ENCODE assay signal across 9 mouse cellular contexts in genomic region chr9:89973856-89974255, GRCm38 (mm10).
DNase-seq lines count a peak whose midpoint lies in the region; ATAC-seq and TF ChIP-seq lines count a peak whose summit lies in the region.
"Had no signal": no experiment of that assay in that cellular context is flagged by ENCODE, and none has a peak within 500 bp of the region (broad histone marks: within the 10 kb centered on the region; RNA-seq: fewer than 3 reads in every experiment).

No protein-coding gene starts in this region.

- no peaks in the 10 kb centered on the region for H3K4me1 ChIP-seq in liver, adult 2 months (ENCODE audit: control insufficient read depth, insufficient read depth, low read length)
- no peaks in the 10 kb centered on the region for H3K4me1 ChIP-seq in liver, embryonic 11.5 days (replicated peaks; ENCODE audit: control insufficient read depth, insufficient read depth, low read length)
- H3K4me1 ChIP-seq: liver, embryonic 13.5 days had no signal

- ATAC-seq in liver, embryonic 11.5 days (replicated peaks; ENCODE audit: low FRiP score), result no peak

- no peak overlapping the region for H3K4me3 ChIP-seq in liver, adult 2 months (ENCODE audit: insufficient read depth, low read depth, low read length)
- no peak overlapping the region for H3K4me3 ChIP-seq in liver, embryonic 11.5 days (ENCODE audit: low read depth, low read length)
- H3K4me3 ChIP-seq: liver, embryonic 13.5 days had no signal

- H3K79me2 ChIP-seq in liver, adult 2 months (ENCODE audit: control insufficient read depth, insufficient read depth, low read length), result no peaks in the 10 kb centered on the region

- H3K4me2 ChIP-seq in liver, embryonic 11.5 days, result no peak overlapping the region
- H3K4me2 ChIP-seq: liver, embryonic 13.5 days had no signal

- no peak for TF ChIP-seq CTCF in liver, adult 2 months (IDR thresholded peaks at IDR 0.05; ENCODE audit: low read depth, low read length)

- H3K27me3 ChIP-seq in liver, adult 2 months (ENCODE audit: control insufficient read depth, insufficient read depth, low read length), result peaks cover 4% of the 10 kb centered on the region; the same call in 1 of the 2 replicates
- 0 out of 2 replicates have a peak, but pooled peaks cover 2% of the 10 kb centered on the region for H3K27me3 ChIP-seq in liver, embryonic 11.5 days (replicated peaks; ENCODE audit: control insufficient read depth, insufficient read depth, low read length)
- H3K27me3 ChIP-seq: liver, embryonic 13.5 days had no signal

- TF ChIP-seq POLR2A in liver, adult 2 months (IDR thresholded peaks at IDR 0.05; ENCODE audit: extremely low read depth, insufficient read depth, low read length), result no peak

- no peak overlapping the region for H3K27ac ChIP-seq in liver, adult 2 months (replicated peaks; ENCODE audit: insufficient read depth, low read depth, low read length)
- no peak overlapping the region for H3K27ac ChIP-seq in liver, embryonic 11.5 days (ENCODE audit: low read depth, low read length)
- H3K27ac ChIP-seq: liver, embryonic 13.5 days had no signal

- H3K36me3 ChIP-seq in liver, adult 2 months (ENCODE audit: control insufficient read depth, insufficient read depth, low read length), result no peaks in the 10 kb centered on the region
- H3K36me3 ChIP-seq in liver, embryonic 11.5 days (ENCODE audit: control insufficient read depth, insufficient read depth, low read length), result no peaks in the 10 kb centered on the region
- H3K36me3 ChIP-seq: liver, embryonic 13.5 days had no signal

- DNase-seq in cerebellum, adult 9-11 months, result peak; percentile 37
- no peak for DNase-seq in cerebellum, adult 18-20 months
- peak; percentile 19 for DNase-seq in liver, adult 2 months (ENCODE audit: extremely low read depth, low read depth, low spot score)
- no peak for DNase-seq in liver, embryonic 11.5 days (ENCODE audit: low spot score)
- DNase-seq in brain, adult 2 months (ENCODE audit: low read depth, low spot score), result peak; percentile 68
- DNase-seq in lung, postnatal 36 days, result peak; percentile 26
- no peak for DNase-seq in ovary, postnatal 10 days (ENCODE audit: low spot score)
- no peak for DNase-seq in left cerebral cortex, adult 18-20 months (ENCODE audit: low spot score in 2 of 2)
- DNase-seq: liver, embryonic 13.5 days had no signal

- no peak overlapping the region for H3K9ac ChIP-seq in liver, adult 2 months (ENCODE audit: low read depth, low read length)
- H3K9ac ChIP-seq in liver, embryonic 11.5 days (ENCODE audit: low read depth, low read length), result no peak overlapping the region
- H3K9ac ChIP-seq: liver, embryonic 13.5 days had no signal

- no peaks in the 10 kb centered on the region for H3K9me3 ChIP-seq in liver, embryonic 11.5 days (ENCODE audit: control insufficient read depth, low read length)
- H3K9me3 ChIP-seq: liver, embryonic 13.5 days had no signal

- WGBS in liver, adult 2 months, result 33% methylated on average over 5 of the region's 5 CpGs
- WGBS in liver, embryonic 11.5 days, result 30% methylated on average over 5 of the region's 5 CpGs

Comparison
In these comparisons a context has a peak if more than half of its experiments do, and no peak if none do; other contexts are left out.
1. DNase-seq: peak in cerebellum, adult 9-11 months (single experiment), liver, adult 2 months (single experiment), brain, adult 2 months (single experiment) and lung, postnatal 36 days (single experiment); none in cerebellum, adult 18-20 months (0 of 2), liver, embryonic 11.5 days (single experiment), ovary, postnatal 10 days (single experiment) and left cerebral cortex, adult 18-20 months (0 of 2).